Mouse (Mus musculus) testis, adult 2 months (tissue): ENCODE measurements around the gene Ehd4.

Source experiments
- CTCF ChIP-seq: fragments of 200-500 bp; IDR thresholded peaks from 2 replicates; pipeline ENCODE4 v1.5.1; 2012; ENCODE audit warnings: low read depth, mild to moderate bottlenecking, inconsistent platforms, low read length, moderate library complexity; ENCODE audit not compliant: control insufficient read depth, insufficient read depth, insufficient replicate concordance
- POLR2A ChIP-seq: fragments of 200-500 bp; IDR thresholded peaks from 2 replicates; pipeline ENCODE4 v1.6.1; 2012; ENCODE audit warnings: low read depth, mild to moderate bottlenecking, inconsistent platforms, low read length, moderate library complexity; ENCODE audit not compliant: control insufficient read depth

DNA sequence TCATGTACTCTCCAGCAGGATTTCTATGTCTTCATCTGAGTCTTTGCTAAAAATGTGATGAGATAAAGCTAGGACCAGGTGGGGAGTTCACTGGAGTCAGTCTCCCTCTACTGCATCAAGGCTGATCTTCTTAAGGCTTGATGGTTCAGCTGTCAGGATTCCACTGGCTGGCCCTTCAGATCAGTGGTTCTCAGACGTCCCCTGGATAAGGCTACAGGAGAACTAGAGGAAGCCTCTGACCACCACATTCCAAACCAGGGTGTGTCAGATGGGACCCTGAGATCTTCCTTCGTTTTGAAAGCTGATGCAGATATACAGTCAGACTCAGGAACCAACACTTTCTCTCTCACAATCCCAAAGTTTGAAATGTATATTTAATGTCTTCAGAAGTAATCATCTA, 7.0 kb downstream of the Ehd4 start:
- TF ChIP-seq CTCF: no peak
- TF ChIP-seq POLR2A: no peak
